Mouse (Mus musculus) olfactory bulb, adult 2 months (tissue): ENCODE measurements around the gene Aldh3a1.

ENCODE experiments used
- CTCF ChIP-seq: fragments of 200-500 bp; IDR thresholded peaks from 2 replicates; pipeline ENCODE4 v1.5.1; 2012; ENCODE audit warnings: low read depth, mild to moderate bottlenecking, low read length, moderate library complexity; ENCODE audit not compliant: insufficient read depth
- POLR2A ChIP-seq: fragments of 200-500 bp; IDR thresholded peaks from 2 replicates; pipeline ENCODE4 v1.6.1; 2012; ENCODE audit warnings: mild to moderate bottlenecking, low read depth, low read length, moderate library complexity; ENCODE audit not compliant: insufficient read depth

DNA sequence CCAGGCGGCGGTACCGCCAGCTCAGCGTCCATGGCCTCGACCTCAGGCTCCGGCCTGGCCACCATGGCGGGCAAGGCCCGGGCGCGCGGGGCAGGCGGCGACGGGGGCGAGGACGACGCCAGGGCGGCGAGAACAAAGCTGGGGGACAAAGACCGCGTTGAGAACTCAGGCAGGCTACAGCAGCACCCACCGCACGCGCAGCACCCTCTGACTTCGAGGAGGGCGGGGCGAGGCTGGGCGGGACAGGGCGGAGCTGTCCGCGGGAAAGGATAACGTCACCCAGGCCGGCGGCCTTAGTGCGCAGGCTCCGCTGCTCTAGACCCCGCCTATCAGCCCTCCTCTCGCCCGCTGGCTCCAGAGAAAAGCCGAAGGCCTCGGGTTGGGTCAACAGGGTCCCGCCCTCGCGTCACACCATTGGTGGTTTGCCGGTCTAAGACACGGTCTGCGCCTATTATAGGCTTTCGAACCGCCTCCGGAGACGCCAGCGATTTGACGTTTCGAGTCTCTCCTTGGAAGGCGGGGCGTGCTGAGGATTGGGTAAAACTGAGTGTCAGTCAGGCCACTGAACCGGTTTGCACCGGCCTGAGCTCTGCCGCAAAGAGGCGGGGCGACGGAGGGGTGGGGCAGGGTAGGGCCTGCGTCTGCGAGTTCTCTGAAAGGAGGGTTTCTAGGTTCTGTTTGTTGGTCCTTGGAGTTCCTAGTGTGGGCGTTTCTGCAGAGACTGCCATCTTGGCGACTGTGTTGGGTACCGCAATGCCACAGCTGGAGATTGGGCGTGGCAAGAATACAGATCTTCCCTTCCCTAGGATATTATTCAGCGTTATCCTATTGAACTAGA is 32.3 kb upstream of the Aldh3a1 start, which contains the start of gene Usp22:
- TF ChIP-seq CTCF (no peak), POLR2A (peak; percentile 84)
